Mouse (Mus musculus): ENCODE measurements around the gene C1rb. TPM values are rescaled to one million over a fixed set of nuclear protein-coding genes. Genes with fewer than 3 reads are reported as not detected.
"Not testable (repeated sequence)": the region's sequence is repeated elsewhere in the genome, so short reads cannot be mapped to it uniquely, and the experiment has no call there.

Gene C1rb
- polyA plus RNA-seq, 1 experiment, result not detected

- Histone ChIP-seq H3K4me3 (ENCODE audit: low read depth, low read length) (no peak overlapping the region), H3K36me3 (ENCODE audit: control insufficient read depth, insufficient read depth, low read length) (no peaks in the 10 kb centered on the region), H3K27ac (ENCODE audit: insufficient read depth, low read depth, low read length) (no peak overlapping the region), H3K4me1 (ENCODE audit: control insufficient read depth, insufficient read depth, insufficient read length, low read length) (no peaks in the 10 kb centered on the region), H3K27me3 (ENCODE audit: control insufficient read depth, insufficient read depth, low read length) (no peaks in the 10 kb centered on the region)
- TF ChIP-seq CTCF (IDR thresholded peaks at IDR 0.05; ENCODE audit: extremely low read depth, insufficient read length, insufficient replicate concordance, low read depth, low read length), result no peak
- TF ChIP-seq POLR2A (IDR thresholded peaks at IDR 0.05; ENCODE audit: low read depth, low read length), result no peak
- WGBS, result 89% methylated on average over 13 of the region's 13 CpGs
Measured at GRCm38 (mm10) chr6:124625612-124626011, 55.5 kb downstream of the C1rb start.

DNA sequence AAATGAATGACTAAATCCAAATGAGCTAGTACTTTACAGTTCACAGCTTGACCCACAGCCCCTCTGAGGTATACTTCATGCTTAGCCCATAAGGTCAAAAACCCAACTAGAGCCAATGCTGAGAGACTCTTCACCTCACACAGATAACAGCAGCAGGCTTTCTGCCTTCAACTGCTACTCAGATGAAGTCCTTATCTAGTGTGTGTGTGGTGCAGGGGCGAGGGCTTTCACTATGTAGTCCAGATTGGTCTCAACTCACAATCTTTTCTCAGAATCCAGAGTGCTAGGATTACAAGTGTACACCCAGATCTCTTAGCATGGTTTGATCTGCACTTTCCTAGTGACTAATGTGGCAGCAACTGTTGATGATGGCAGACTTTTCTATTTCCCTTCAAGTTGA, 56.1 kb downstream of the C1rb start:
- not testable (repeated sequence) for H3K4me1 ChIP-seq (ENCODE audit: control insufficient read depth, insufficient read depth, insufficient read length, low read length); H3K36me3 ChIP-seq (ENCODE audit: control insufficient read depth, insufficient read depth, low read length); H3K27me3 ChIP-seq (ENCODE audit: control insufficient read depth, insufficient read depth, low read length); H3K4me3 ChIP-seq (ENCODE audit: low read depth, low read length); H3K27ac ChIP-seq (ENCODE audit: insufficient read depth, low read depth, low read length)
- 44% methylated on average over 1 of the region's 1 CpGs for WGBS

- H3K4me1 ChIP-seq (ENCODE audit: control insufficient read depth, insufficient read depth, insufficient read length, low read length), result no peaks in the 10 kb centered on the region
- H3K27me3 ChIP-seq (ENCODE audit: control insufficient read depth, insufficient read depth, low read length), result no peaks in the 10 kb centered on the region
- no peaks in the 10 kb centered on the region for H3K36me3 ChIP-seq (ENCODE audit: control insufficient read depth, insufficient read depth, low read length)
- WGBS, result 79% methylated on average over 4 of the region's 4 CpGs
- no peak for TF ChIP-seq CTCF (IDR thresholded peaks at IDR 0.05; ENCODE audit: extremely low read depth, insufficient read length, insufficient replicate concordance, low read depth, low read length)
- TF ChIP-seq POLR2A (IDR thresholded peaks at IDR 0.05; ENCODE audit: low read depth, low read length), result no peak
- H3K4me3 ChIP-seq (ENCODE audit: low read depth, low read length), result no peak overlapping the region
- H3K27ac ChIP-seq (ENCODE audit: insufficient read depth, low read depth, low read length), result no peak overlapping the region
Measured at GRCm38 (mm10) chr6:124630763-124631162, 60.7 kb downstream of the C1rb start.

Other genes with a start within 250 kb of the C1rb start
- gene Pex5, start 155.2 kb upstream of the C1rb start, polyA plus RNA-seq (2012; rRNA removed), result 17.1 and 29.1 TPM in 2 replicates
- gene Clstn3, start 105.5 kb upstream of the C1rb start, polyA plus RNA-seq (2012; rRNA removed), result 0.44 and 1.1 TPM in 2 replicates
- gene C1rl, start 77.2 kb upstream of the C1rb start, polyA plus RNA-seq (2012; rRNA removed), result 0.61 and 1.2 TPM in 2 replicates
- gene C1ra, start 57.9 kb upstream of the C1rb start, polyA plus RNA-seq (2012; rRNA removed), result 9.1 and 9.2 TPM in 2 replicates
- 9.3 and 11.1 TPM in 2 replicates for gene C1s1, start 27.9 kb upstream of the C1rb start, polyA plus RNA-seq (2012; rRNA removed)
- gene C1s2, start 65.8 kb downstream of the C1rb start, polyA plus RNA-seq (2012; rRNA removed), result not detected in 2 replicates
- gene Lpcat3, start 92.7 kb downstream of the C1rb start, polyA plus RNA-seq (2012; rRNA removed), result 127 and 323 TPM in 2 replicates
- gene Emg1, start 141.9 kb downstream of the C1rb start, polyA plus RNA-seq (2012; rRNA removed), result 26.8 and 34.9 TPM in 2 replicates
- 87.7 and 122 TPM in 2 replicates for gene Phb2, start 142.0 kb downstream of the C1rb start, polyA plus RNA-seq (2012; rRNA removed)
- gene Ptpn6, start 168.4 kb downstream of the C1rb start, polyA plus RNA-seq (2012; rRNA removed), result 23.0 and 41.0 TPM in 2 replicates
- gene Grcc10, start 171.1 kb downstream of the C1rb start, polyA plus RNA-seq (2012; rRNA removed), result 80.4 and 143 TPM in 2 replicates
- gene Gm45234, start 185.7 kb downstream of the C1rb start, polyA plus RNA-seq (2012; rRNA removed), result not detected in 2 replicates
- gene Atn1, start 186.2 kb downstream of the C1rb start, polyA plus RNA-seq (2012; rRNA removed), result 42.8 and 92.6 TPM in 2 replicates
- gene Eno2, start 199.4 kb downstream of the C1rb start, polyA plus RNA-seq (2012; rRNA removed), result 1.3 and 1.7 TPM in 2 replicates
- gene Lrrc23, start 209.4 kb downstream of the C1rb start, polyA plus RNA-seq (2012; rRNA removed), result 0.14 and 0.41 TPM in 2 replicates
- 16.6 and 38.8 TPM in 2 replicates for gene Spsb2, start 238.4 kb downstream of the C1rb start, polyA plus RNA-seq (2012; rRNA removed)
- gene Tpi1, start 244.0 kb downstream of the C1rb start, polyA plus RNA-seq (2012; rRNA removed), result 420 and 801 TPM in 2 replicates

Data from small intestine, adult 2 months (tissue).